Mouse (Mus musculus) cerebellum, adult 2 months (tissue): ENCODE data around the gene Rasl2-9. TPM values are rescaled to one million over a fixed set of nuclear protein-coding genes. Genes with fewer than 3 reads are reported as not detected.
"Not testable (repeated sequence)": the region's sequence is repeated elsewhere in the genome, so short reads cannot be mapped to it uniquely, and the experiment has no call there.

ENCODE experiments used
- DNase-seq, 2 experiments: peaks; one replicate each; pipeline ENCODE4 v3.0.0; 2021
- H3K27ac ChIP-seq: fragments of 200-500 bp; 2 replicates; pipeline ENCODE4 v1.5.1; 2012; ENCODE audit warnings: low read length, control low read depth, inconsistent platforms; ENCODE audit not compliant: insufficient read depth
- H3K27me3 ChIP-seq: fragments of 200-500 bp; 2 replicates; pipeline ENCODE4 v1.6.1; 2012; ENCODE audit warnings: inconsistent platforms, mild to moderate bottlenecking, low read length, moderate library complexity; ENCODE audit not compliant: control insufficient read depth, insufficient read depth
- H3K4me1 ChIP-seq: fragments of 200-500 bp; 2 replicates; pipeline ENCODE4 v1.6.1; 2011; ENCODE audit warnings: low read length; ENCODE audit not compliant: control insufficient read depth, insufficient read depth
- H3K4me3 ChIP-seq: fragments of 200-500 bp; replicated peaks from 2 replicates; pipeline ENCODE3; 2011; ENCODE audit warnings: mild to moderate bottlenecking, low read depth, low read length, control low read depth; ENCODE audit not compliant: insufficient read depth
- CTCF ChIP-seq: fragments of 200-500 bp; IDR thresholded peaks from 2 replicates; pipeline ENCODE4 v1.5.1; 2011; ENCODE audit warnings: low read depth, mild to moderate bottlenecking, control low read depth, low read length, moderate library complexity, borderline replicate concordance; ENCODE audit not compliant: insufficient read depth
- POLR2A ChIP-seq: fragments of 200-500 bp; IDR thresholded peaks from 2 replicates; pipeline ENCODE4 v1.6.1; 2011; ENCODE audit warnings: low read length, control low read depth, borderline replicate concordance; ENCODE audit not compliant: insufficient read depth
- WGBS: fragments of 180-500 bp; shearing (Covaris S2); methylation state at CpG from one replicate; pipeline ENCODE4 v1.1.7; 2018; 5-methylcytosine and 5-hydroxymethylcytosine counted together
- polyA plus RNA-seq: library from polyadenylated mRNA; depleted of rRNA; stranded (reverse); fragments of >200 nt; gene quantifications from 2 replicates; pipeline ENCODE4 v1.2.3, GENCODE M21; 2012; rRNA removed

The Rasl2-9 gene
- 0.34 and 0.60 TPM in 2 replicates for polyA plus RNA-seq

DNA sequence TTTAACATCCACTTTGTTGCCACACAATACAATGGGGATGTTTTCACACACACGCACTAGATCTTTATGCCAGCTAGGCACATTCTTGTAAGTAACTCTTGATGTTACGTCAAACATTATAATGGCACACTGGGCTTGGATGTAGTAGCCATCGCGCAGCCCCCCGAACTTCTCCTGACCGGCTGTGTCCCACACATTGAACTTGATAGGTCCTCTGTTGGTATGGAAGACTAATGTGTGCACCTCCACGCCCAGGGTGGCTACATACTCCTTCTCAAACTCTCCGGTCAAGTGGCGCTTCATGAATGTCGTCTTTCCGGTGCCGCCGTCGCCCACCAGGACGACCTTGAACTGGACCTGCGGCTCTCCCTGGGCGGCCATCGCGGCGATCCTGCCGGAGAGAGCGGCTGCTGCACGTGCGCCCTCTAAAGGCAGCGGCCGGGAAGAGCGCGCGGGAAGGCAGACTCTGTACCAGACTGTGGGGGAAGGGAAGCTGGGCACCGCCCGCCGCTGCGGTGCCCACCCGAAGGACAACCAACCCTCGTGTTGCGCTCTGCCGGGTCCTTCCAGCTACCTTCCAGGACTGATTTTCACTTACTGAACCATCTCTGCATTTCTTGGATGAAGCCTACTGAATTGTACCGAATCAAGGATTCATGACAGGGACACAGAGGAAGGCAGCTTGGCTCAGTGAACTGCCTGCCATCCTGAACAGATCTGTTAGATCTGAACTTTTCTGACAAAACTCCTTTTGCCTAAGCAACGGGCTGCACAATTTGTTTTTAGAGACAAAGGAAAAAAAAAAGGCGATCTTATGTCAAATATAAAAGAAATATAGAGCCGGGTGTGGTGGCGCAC is at the start of gene Rasl2-9:
Rasl2-9 (minus strand) TSS at position 402 of the 858 bp plus-strand sequence.
- 17% methylated on average over 42 of the region's 42 CpGs for WGBS
- Histone ChIP-seq H3K4me3 (peak within 1 kb of the TSS; percentile 61), H3K27ac (no peak within 1 kb of the TSS), H3K4me1 (no peaks in the 10 kb centered on the region), H3K27me3 (no peaks in the 10 kb centered on the region)
- DNase-seq, result peak; percentile 68 to 70
- TF ChIP-seq CTCF (0 out of 2 replicates have a peak, but pooled peaks have one; percentile 29), POLR2A (no peak)

- not testable (repeated sequence) for H3K27me3 ChIP-seq, H3K4me3 ChIP-seq, DNase-seq, H3K4me1 ChIP-seq, H3K27ac ChIP-seq
Observed at GRCm38 (mm10) chr7:5149570-5149969, 23.8 kb upstream of the Rasl2-9 start, which contains the start of gene Vmn1r55. Gene Vmn1r55, minus strand, starts transcription at chr7:5149670.

GRCm38 (mm10) chr7:5125078-5125477 is 672 bp downstream of the Rasl2-9 start:
- H3K4me1 ChIP-seq, result no peaks in the 10 kb centered on the region
- no peak for TF ChIP-seq POLR2A
- TF ChIP-seq CTCF, result no peak
- 87% methylated on average over 8 of the region's 8 CpGs for WGBS
- DNase-seq, result no peak
- H3K27ac ChIP-seq, result no peak overlapping the region
- no peaks in the 10 kb centered on the region for H3K27me3 ChIP-seq
- no peak overlapping the region for H3K4me3 ChIP-seq

- Histone ChIP-seq H3K4me1 (no peaks in the 10 kb centered on the region), H3K4me3 (no peak within 1 kb of the TSS), H3K27me3 (no peaks in the 10 kb centered on the region), H3K27ac (no peak within 1 kb of the TSS)
- no peak for DNase-seq
- 87% methylated on average over 3 of the region's 3 CpGs for WGBS
- TF ChIP-seq POLR2A, result no peak
- no peak for TF ChIP-seq CTCF
Observed at GRCm38 (mm10) chr7:5116850-5117249, 8.9 kb downstream of the Rasl2-9 start, which contains the start of gene Rfpl4. Gene Rfpl4, minus strand, starts transcription at chr7:5116950.

- H3K27ac ChIP-seq, result no peak overlapping the region
- no peaks in the 10 kb centered on the region for H3K4me1 ChIP-seq
- DNase-seq, result no peak
- H3K27me3 ChIP-seq, result no peaks in the 10 kb centered on the region
- H3K4me3 ChIP-seq, result no peak overlapping the region
- 10% methylated on average over 3 of the region's 3 CpGs for WGBS
- TF ChIP-seq CTCF (no peak), POLR2A (no peak)
Observed at GRCm38 (mm10) chr7:5112701-5113100, 13.0 kb downstream of the Rasl2-9 start.

DNA sequence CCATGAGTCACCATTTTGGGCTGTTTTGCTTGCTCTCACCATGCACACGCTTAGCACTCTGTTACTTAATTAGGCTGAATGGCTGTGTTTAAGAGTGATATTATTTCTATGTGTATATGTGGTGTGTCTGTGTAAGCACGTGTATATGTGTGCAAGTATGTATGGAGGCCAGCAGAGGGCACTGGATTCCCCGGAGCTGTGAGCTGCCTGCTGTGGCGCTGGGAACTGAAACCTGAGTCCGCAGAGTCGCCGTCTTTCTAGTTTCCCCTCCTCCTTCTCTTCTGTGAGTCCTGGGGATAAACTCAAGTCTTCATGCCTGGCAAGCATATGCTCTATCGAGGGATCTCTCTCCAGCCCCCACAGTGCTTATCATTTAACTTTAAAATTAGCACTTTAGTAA is 16.4 kb downstream of the Rasl2-9 start:
- DNase-seq, result no peak
- Histone ChIP-seq H3K27ac (no peak overlapping the region), H3K4me1 (no peaks in the 10 kb centered on the region), H3K4me3 (no peak overlapping the region), H3K27me3 (no peaks in the 10 kb centered on the region)
- WGBS, result 81% methylated on average over 8 of the region's 8 CpGs
- no peak for TF ChIP-seq POLR2A
- no peak for TF ChIP-seq CTCF

DNA sequence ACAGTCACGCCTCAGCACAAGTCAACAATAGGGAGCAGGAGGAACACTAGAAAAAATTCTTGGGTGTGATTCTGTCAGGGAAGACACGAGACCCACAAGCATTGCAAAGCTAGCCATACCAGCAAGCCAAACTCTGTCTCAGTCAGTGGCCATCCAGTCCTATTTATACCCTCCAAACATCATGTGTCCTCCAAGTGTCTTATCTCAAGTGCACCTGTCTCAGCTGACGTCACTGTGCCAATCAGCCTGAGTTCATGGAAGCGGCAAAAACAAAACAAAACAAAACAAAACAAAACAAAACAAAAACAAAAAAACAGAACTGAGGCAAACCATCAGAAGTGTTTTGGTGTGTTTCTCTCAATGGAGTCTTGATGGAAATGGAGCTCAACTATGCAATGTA is 17.5 kb downstream of the Rasl2-9 start:
- WGBS, result 75% methylated on average over 4 of the region's 4 CpGs
- Histone ChIP-seq H3K27me3 (no peaks in the 10 kb centered on the region), H3K4me3 (no peak overlapping the region), H3K27ac (no peak overlapping the region), H3K4me1 (no peaks in the 10 kb centered on the region)
- TF ChIP-seq CTCF (no peak), POLR2A (no peak)
- DNase-seq, result no peak

GRCm38 (mm10) chr7:5102564-5102963 is 23.2 kb downstream of the Rasl2-9 start:
- Histone ChIP-seq H3K27me3 (no peaks in the 10 kb centered on the region), H3K4me3 (no peak overlapping the region), H3K27ac (no peak overlapping the region), H3K4me1 (no peaks in the 10 kb centered on the region)
- TF ChIP-seq POLR2A, result no peak
- no peak for TF ChIP-seq CTCF
- WGBS, result 90% methylated on average over 2 of the region's 2 CpGs
- DNase-seq, result no peak
